Mouse (Mus musculus) liver, postnatal 0 days (tissue): ENCODE measurements around the gene Dpm2. TPM values are rescaled to one million over a fixed set of nuclear protein-coding genes. Genes with fewer than 3 reads are reported as not detected.

Experiments used
- ATAC-seq: fragments of 200-750 bp; cut with Nextera tagmentation; 2 replicates; pipeline ENCODE4 v1.8.0; 2017; ENCODE audit warnings: mild to moderate bottlenecking, moderate library complexity
- DNase-seq: peaks from one replicate; pipeline ENCODE4 v3.0.0-alpha.2; 2016
- H3K27ac ChIP-seq: fragments of 300-500 bp; sonication (generic); 2 replicates; pipeline ENCODE4 v1.5.1; 2014; ENCODE audit warnings: antibody characterized with exemption, moderate library complexity, mild to moderate bottlenecking, low read depth
- H3K27me3 ChIP-seq: fragments of 300-500 bp; sonication (generic); 2 replicates; pipeline ENCODE4 v1.6.1; 2014; ENCODE audit warnings: low read length, control low read depth, mixed read lengths; ENCODE audit not compliant: insufficient read depth
- H3K36me3 ChIP-seq: fragments of 300-500 bp; sonication (generic); replicated peaks from 2 replicates; pipeline ENCODE4 v1.6.1; 2014; ENCODE audit warnings: mild to moderate bottlenecking, control low read depth, low read length, moderate library complexity, mixed read lengths; ENCODE audit not compliant: insufficient read depth
- H3K4me1 ChIP-seq: fragments of 300-500 bp; sonication (generic); 2 replicates; pipeline ENCODE4 v1.6.1; 2014; ENCODE audit warnings: antibody characterized with exemption, mild to moderate bottlenecking, control low read depth; ENCODE audit not compliant: insufficient read depth
- H3K4me2 ChIP-seq: fragments of 300-500 bp; sonication (generic); 2 replicates; pipeline ENCODE4 v1.6.1; 2014; ENCODE audit warnings: low read depth, mild to moderate bottlenecking, low read length, moderate library complexity, mixed read lengths
- H3K4me3 ChIP-seq: fragments of 300-500 bp; sonication (generic); 2 replicates; pipeline ENCODE4 v1.5.1; 2014; ENCODE audit warnings: low read depth, low read length
- H3K9ac ChIP-seq: fragments of 300-500 bp; sonication (generic); replicated peaks from 2 replicates; pipeline ENCODE4 v1.6.1; 2014; ENCODE audit warnings: mild to moderate bottlenecking, moderate library complexity
- H3K9me3 ChIP-seq: fragments of 300-500 bp; sonication (generic); 2 replicates; pipeline ENCODE4 v1.6.1; 2016; ENCODE audit warnings: mild to moderate bottlenecking, control low read depth, low read length, mixed read lengths
- CTCF ChIP-seq: sonication (generic); IDR thresholded peaks from 2 replicates; pipeline ENCODE4 v1.5.1; 2016; ENCODE audit warnings: antibody characterized with exemption, low read depth
- EP300 ChIP-seq: IDR thresholded peaks from 2 replicates; pipeline ENCODE4 v1.6.1; 2016; ENCODE audit warnings: antibody characterized with exemption, low read depth, mild to moderate bottlenecking
- WGBS: fragments of 180-500 bp; shearing (Covaris S2); extraction: QIAGEN DNeasy Blood & Tissue Kit; methylation state at CpG from one replicate; pipeline ENCODE4 v1.1.7; 2014; ENCODE audit not compliant: insufficient replicate concordance; 5-methylcytosine and 5-hydroxymethylcytosine counted together
- polyA plus RNA-seq: library from polyadenylated mRNA; unstranded; fragments of >200 nt; fragmentation: Nextera tagmentation; extraction: Ambion mirVana; gene quantifications from 2 replicates; pipeline ENCODE4 v1.2.1, GENCODE M21; 2015

Dpm2 gene
- polyA plus RNA-seq, 1 experiment from 2014 or later, result 41.7 TPM

- WGBS, result under 1% methylated on average over 11 of the region's 11 CpGs
- Histone ChIP-seq H3K4me3 (peak overlapping the region; percentile 36), H3K36me3 (no peaks in the 10 kb centered on the region), H3K9me3 (no peaks in the 10 kb centered on the region), H3K27ac (no peak overlapping the region), H3K4me2 (peak overlapping the region; percentile 73), H3K4me1 (peaks cover 21% of the 10 kb centered on the region), H3K27me3 (no peaks in the 10 kb centered on the region), H3K9ac (0 out of 2 replicates have a peak overlapping the region, but pooled peaks have one; percentile 17)
- peak; percentile 91 for DNase-seq
- peak; percentile 94 for TF ChIP-seq CTCF
- no peak for TF ChIP-seq EP300
- ATAC-seq, result peak; percentile 35; the same call in 1 of the 2 replicates
Observed at GRCm38 (mm10) chr2:32602600-32603054, 32.0 kb downstream of the Dpm2 start.

- Histone ChIP-seq H3K4me3 (no peak overlapping the region), H3K4me2 (no peak overlapping the region), H3K4me1 (peaks cover 38% of the 10 kb centered on the region), H3K9me3 (no peaks in the 10 kb centered on the region), H3K36me3 (no peaks in the 10 kb centered on the region), H3K9ac (no peak overlapping the region), H3K27ac (no peak overlapping the region), H3K27me3 (no peaks in the 10 kb centered on the region)
- no peak for DNase-seq
- TF ChIP-seq CTCF (no peak), EP300 (no peak)
- no peak for ATAC-seq
- WGBS, result 46% methylated on average over 10 of the region's 10 CpGs
Observed at GRCm38 (mm10) chr2:32604631-32605030, 34.0 kb downstream of the Dpm2 start.

- H3K4me1 ChIP-seq, result peaks cover 50% of the 10 kb centered on the region
- H3K9ac ChIP-seq, result peak overlapping the region; percentile 70
- peak overlapping the region; percentile 93; the same call in 1 of the 2 replicates for H3K27ac ChIP-seq
Observed at GRCm38 (mm10) chr2:32606161-32607142, 35.8 kb downstream of the Dpm2 start.

GRCm38 (mm10) chr2:32607262-32607947 is 36.7 kb downstream of the Dpm2 start:
- Histone ChIP-seq H3K4me1 (peaks cover 48% of the 10 kb centered on the region), H3K9ac (peak overlapping the region; percentile 70), H3K4me2 (peak overlapping the region; percentile 91), H3K27ac (peak overlapping the region; percentile 93), H3K9me3 (no peaks in the 10 kb centered on the region), H3K36me3 (no peaks in the 10 kb centered on the region), H3K4me3 (peak overlapping the region; percentile 67), H3K27me3 (no peaks in the 10 kb centered on the region)
- ATAC-seq (no peak), DNase-seq (peak; percentile 53)
- TF ChIP-seq EP300, result no peak
- TF ChIP-seq CTCF, result no peak
- whole genome bisulfite sequencing, result 1% methylated on average over 34 of the region's 34 CpGs

More at GRCm38 (mm10) chr2:32606161-32607142, 35.8 kb downstream of the Dpm2 start:
- Histone ChIP-seq H3K36me3 (no peaks in the 10 kb centered on the region), H3K27me3 (no peaks in the 10 kb centered on the region), H3K4me2 (peak overlapping the region; percentile 91), H3K9me3 (no peaks in the 10 kb centered on the region), H3K4me3 (peak overlapping the region; percentile 67)
- TF ChIP-seq EP300 (no peak), CTCF (peak; percentile 84)
- DNase-seq (peak; percentile 91), ATAC-seq (peak; percentile 69)
- WGBS, result 13% methylated on average over 39 of the region's 55 CpGs

- Histone ChIP-seq H3K36me3 (no peaks in the 10 kb centered on the region; the same call in 1 of the 2 replicates), H3K4me2 (peak overlapping the region; percentile 91), H3K4me1 (peaks cover 45% of the 10 kb centered on the region), H3K27ac (peak overlapping the region; percentile 93), H3K9me3 (no peaks in the 10 kb centered on the region), H3K9ac (peak overlapping the region; percentile 41), H3K27me3 (no peaks in the 10 kb centered on the region), H3K4me3 (peak overlapping the region; percentile 67)
- TF ChIP-seq CTCF (peak; percentile 19; the same call in 1 of the 2 replicates), EP300 (no peak; the same call in 1 of the 2 replicates)
- 2% methylated on average over 25 of the region's 25 CpGs for WGBS
- ATAC-seq, result peak; percentile 81
- peak; percentile 83 for DNase-seq
Observed at GRCm38 (mm10) chr2:32608141-32608777, 37.6 kb downstream of the Dpm2 start.
